Mouse (Mus musculus): Measurements from ENCODE around the gene Syngr3. TPM values are rescaled to one million over a fixed set of nuclear protein-coding genes. Genes with fewer than 3 reads are reported as not detected.

Syngr3 gene
- polyA plus RNA-seq (2017; shearing (Covaris generic)) = 0.44 TPM

GRCm38 (mm10) chr17:24689251-24690081 lies at the start of gene Syngr3:
Syngr3 (minus strand) TSS chr17:24689955.

GRCm38 (mm10) chr17:24736330-24737051 lies 46.7 kb upstream of the Syngr3 start, which contains the start of gene Msrb1:
Msrb1 (plus strand) TSS chr17:24736642.

GRCm38 (mm10) chr17:24727618-24728017 lies 37.9 kb upstream of the Syngr3 start, which contains the start of gene Rpl3l:
Rpl3l (plus strand) TSS chr17:24727820.

GRCm38 (mm10) chr17:24724184-24724583 lies 34.4 kb upstream of the Syngr3 start, which contains the start of gene Ndufb10:
Ndufb10 (minus strand) TSS chr17:24724478.

GRCm38 (mm10) chr17:24717943-24718342 lies 28.2 kb upstream of the Syngr3 start, which contains the start of the genes Rnf151 and Rps2:
Rnf151 (minus strand) TSS chr17:24718063.
Rps2 (plus strand) TSS chr17:24718116.

GRCm38 (mm10) chr17:24706982-24707800 lies 17.4 kb upstream of the Syngr3 start, which contains the start of gene Tbl3:
Tbl3 (minus strand) TSS chr17:24707660.

GRCm38 (mm10) chr17:24696011-24696697 lies 6.4 kb upstream of the Syngr3 start, which contains the start of the genes Gfer and Noxo1:
Gfer (minus strand) TSS chr17:24696156.
Noxo1 (plus strand) TSS chr17:24696234.

GRCm38 (mm10) chr17:24669545-24670245 lies 20.1 kb downstream of the Syngr3 start, which contains the start of gene Zfp598:
Zfp598 (plus strand) TSS chr17:24669687.

GRCm38 (mm10) chr17:24658017-24658758 lies 31.6 kb downstream of the Syngr3 start, which contains the start of gene Npw:
Npw (minus strand) TSS chr17:24658457.

GRCm38 (mm10) chr17:24650070-24650616 lies 39.6 kb downstream of the Syngr3 start, which contains the start of gene Slc9a3r2:
Slc9a3r2 (minus strand) TSS chr17:24650327.

Other genes starting within 250 kb of the Syngr3 start
- 3.2 TPM for gene Dnase1l2, start 246.8 kb downstream of the Syngr3 start, polyA plus RNA-seq (2017; shearing (Covaris generic))
- 107 TPM for gene E4f1, start 219.6 kb downstream of the Syngr3 start, polyA plus RNA-seq (2017; shearing (Covaris generic))
- gene Pgp, start 219.6 kb downstream of the Syngr3 start, polyA plus RNA-seq (2017; shearing (Covaris generic)) = 42.3 TPM
- 0.31 TPM for gene Bricd5, start 216.1 kb downstream of the Syngr3 start, polyA plus RNA-seq (2017; shearing (Covaris generic))
- 26.4 TPM for gene Mlst8, start 210.9 kb downstream of the Syngr3 start, polyA plus RNA-seq (2017; shearing (Covaris generic))
- gene Caskin1, start 201.4 kb downstream of the Syngr3 start, polyA plus RNA-seq (2017; shearing (Covaris generic)) = 0.18 TPM
- 84.8 TPM for gene Traf7, start 162.0 kb downstream of the Syngr3 start, polyA plus RNA-seq (2017; shearing (Covaris generic))
- gene Rab26, start 155.7 kb downstream of the Syngr3 start, polyA plus RNA-seq (2017; shearing (Covaris generic)) = 4.5 TPM
- gene Pkd1, start 140.1 kb downstream of the Syngr3 start, polyA plus RNA-seq (2017; shearing (Covaris generic)) = 50.6 TPM
- gene Tsc2, start 57.3 kb downstream of the Syngr3 start, polyA plus RNA-seq (2017; shearing (Covaris generic)) = 46.5 TPM
- gene Nthl1, start 57.3 kb downstream of the Syngr3 start, polyA plus RNA-seq (2017; shearing (Covaris generic)) = 7.4 TPM
- gene Slc9a3r2, start 39.6 kb downstream of the Syngr3 start, polyA plus RNA-seq (2017; shearing (Covaris generic)) = 0.26 TPM
- not detected for gene Npw, start 31.5 kb downstream of the Syngr3 start, polyA plus RNA-seq (2017; shearing (Covaris generic))
- 22.6 TPM for gene Zfp598, start 20.3 kb downstream of the Syngr3 start, polyA plus RNA-seq (2017; shearing (Covaris generic))
- 42.2 TPM for gene Gfer, start 6.2 kb upstream of the Syngr3 start, polyA plus RNA-seq (2017; shearing (Covaris generic))
- 3.2 TPM for gene Noxo1, start 6.3 kb upstream of the Syngr3 start, polyA plus RNA-seq (2017; shearing (Covaris generic))
- 64.1 TPM for gene Tbl3, start 17.7 kb upstream of the Syngr3 start, polyA plus RNA-seq (2017; shearing (Covaris generic))
- gene Rnf151, start 28.1 kb upstream of the Syngr3 start, polyA plus RNA-seq (2017; shearing (Covaris generic)) = not detected
- gene Rps2, start 28.2 kb upstream of the Syngr3 start, polyA plus RNA-seq (2017; shearing (Covaris generic)) = 779 TPM
- 194 TPM for gene Ndufb10, start 34.5 kb upstream of the Syngr3 start, polyA plus RNA-seq (2017; shearing (Covaris generic))
- not detected for gene Rpl3l, start 37.9 kb upstream of the Syngr3 start, polyA plus RNA-seq (2017; shearing (Covaris generic))
- 16.4 TPM for gene Msrb1, start 46.7 kb upstream of the Syngr3 start, polyA plus RNA-seq (2017; shearing (Covaris generic))
- gene Hs3st6, start 63.0 kb upstream of the Syngr3 start, polyA plus RNA-seq (2017; shearing (Covaris generic)) = not detected
- gene Meiob, start 114.3 kb upstream of the Syngr3 start, polyA plus RNA-seq (2017; shearing (Covaris generic)) = not detected
- 36.3 TPM for gene Hagh, start 150.2 kb upstream of the Syngr3 start, polyA plus RNA-seq (2017; shearing (Covaris generic))
- gene Fahd1, start 160.4 kb upstream of the Syngr3 start, polyA plus RNA-seq (2017; shearing (Covaris generic)) = 2.7 TPM
- not detected for gene Igfals, start 176.0 kb upstream of the Syngr3 start, polyA plus RNA-seq (2017; shearing (Covaris generic))
- 106 TPM for gene Nubp2, start 196.4 kb upstream of the Syngr3 start, polyA plus RNA-seq (2017; shearing (Covaris generic))
- gene Spsb3, start 196.7 kb upstream of the Syngr3 start, polyA plus RNA-seq (2017; shearing (Covaris generic)) = 64.5 TPM
- 46.2 TPM for gene Eme2, start 205.1 kb upstream of the Syngr3 start, polyA plus RNA-seq (2017; shearing (Covaris generic))
- 95.9 TPM for gene Mrps34, start 205.2 kb upstream of the Syngr3 start, polyA plus RNA-seq (2017; shearing (Covaris generic))
- 56.5 TPM for gene Nme3, start 206.5 kb upstream of the Syngr3 start, polyA plus RNA-seq (2017; shearing (Covaris generic))
- 52.6 TPM for gene Mapk8ip3, start 247.0 kb upstream of the Syngr3 start, polyA plus RNA-seq (2017; shearing (Covaris generic))

All from CD4-positive, CD25-positive, alpha-beta regulatory T cell (primary cell).